Mouse (Mus musculus) testis, adult 2 months (tissue): ENCODE results near the gene Elof1.

ENCODE experiments used
- CTCF ChIP-seq: fragments of 200-500 bp; IDR thresholded peaks from 2 replicates; pipeline ENCODE4 v1.5.1; 2012; ENCODE audit warnings: low read depth, mild to moderate bottlenecking, inconsistent platforms, low read length, moderate library complexity; ENCODE audit not compliant: control insufficient read depth, insufficient read depth, insufficient replicate concordance
- POLR2A ChIP-seq: fragments of 200-500 bp; IDR thresholded peaks from 2 replicates; pipeline ENCODE4 v1.6.1; 2012; ENCODE audit warnings: low read depth, mild to moderate bottlenecking, inconsistent platforms, low read length, moderate library complexity; ENCODE audit not compliant: control insufficient read depth

- no peak for TF ChIP-seq CTCF
- TF ChIP-seq POLR2A, result no peak
Observed at GRCm38 (mm10) chr9:22117754-22118456, 933 bp upstream of the Elof1 start.
